Mouse (Mus musculus) bone marrow macrophage, adult 2 months (primary cell): ENCODE data around the gene Msantd3.

Source experiments
- CTCF ChIP-seq: IDR thresholded peaks from 2 replicates; pipeline ENCODE4 v1.5.1; 2012; ENCODE audit warnings: low read depth, mild to moderate bottlenecking, low read length, moderate library complexity
- POLR2A ChIP-seq: IDR thresholded peaks from 2 replicates; pipeline ENCODE4 v1.6.1; 2012; ENCODE audit warnings: mild to moderate bottlenecking, low read depth, low read length, borderline replicate concordance

- TF ChIP-seq CTCF = no peak
- no peak for TF ChIP-seq POLR2A
Measured at GRCm38 (mm10) chr4:48552486-48553064, 12.8 kb downstream of the Msantd3 start.
